Mouse (Mus musculus): ENCODE results near the gene Slc22a12.

DNA sequence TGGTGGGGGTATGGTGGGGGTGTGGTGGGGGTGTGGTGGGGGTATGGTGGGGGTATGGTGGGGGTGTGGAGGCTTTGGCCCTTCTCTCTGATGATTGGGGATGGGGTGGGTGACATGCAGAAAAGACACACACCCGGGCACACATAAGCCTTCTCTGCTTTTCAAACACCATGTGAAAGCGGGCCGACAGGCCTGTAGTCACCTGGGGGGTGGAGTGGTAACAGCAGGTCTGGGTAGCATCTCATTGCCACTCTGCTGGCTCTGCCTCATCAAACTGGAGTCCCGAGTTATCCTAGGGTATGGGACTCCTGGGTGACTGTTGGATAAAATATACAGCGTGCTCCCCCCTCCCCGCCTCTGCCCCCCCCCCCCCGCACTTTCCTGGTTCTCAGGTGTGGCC is 48.8 kb downstream of the Slc22a12 start:
- TF ChIP-seq ZNF384 (IDR thresholded peaks at IDR 0.05; ENCODE audit: low read depth, low read length) (no peak), ELF1 (IDR thresholded peaks at IDR 0.05; ENCODE audit: low read depth, low read length) (no peak), MAFK (IDR thresholded peaks at IDR 0.05; ENCODE audit: insufficient replicate concordance, low read length) (no peak), CTCF (conservative IDR thresholded peaks at IDR 0.05 in 1 of 2, IDR thresholded peaks at IDR 0.05 in 1 of 2; ENCODE audit: low read depth in 2 of 2, low read length in 2 of 2) (no peak), POLR2A (IDR thresholded peaks at IDR 0.05; ENCODE audit: low read depth, low read length) (no peak), SIN3A (IDR thresholded peaks at IDR 0.05; ENCODE audit: low read length) (no peak), USF1 (IDR thresholded peaks at IDR 0.05; ENCODE audit: low read depth, low read length) (no peak), MXI1 (IDR thresholded peaks at IDR 0.05; ENCODE audit: low read depth, low read length) (no peak), ZMIZ1 (IDR thresholded peaks at IDR 0.05; ENCODE audit: low read depth, low read length) (no peak), TCF12 (IDR thresholded peaks at IDR 0.05; ENCODE audit: low read depth, low read length) (no peak), POLR2AphosphoS2 (IDR thresholded peaks at IDR 0.05; ENCODE audit: low read depth, low read length) (no peak), CHD2 (IDR thresholded peaks at IDR 0.05; ENCODE audit: low read length) (no peak), SMC3 (IDR thresholded peaks at IDR 0.05; ENCODE audit: low read depth, low read length) (no peak)
